33 mouse cellular contexts compared by ENCODE assay signal in genomic region chr17:23868513-23868912, GRCm38 (mm10). TPM values are rescaled to one million over a fixed set of nuclear protein-coding genes. Genes with fewer than 3 reads are reported as not detected.
DNase-seq lines count a peak whose midpoint lies in the region; ATAC-seq lines count a peak whose summit lies in the region.
"Had no signal": no experiment of that assay in that cellular context is flagged by ENCODE, and none has a peak within 500 bp of the region (broad histone marks: within the 10 kb centered on the region; RNA-seq: fewer than 3 reads in every experiment).

No protein-coding gene starts in this region.

- ATAC-seq in common myeloid progenitor, adult 5-6 weeks (replicated peaks; ENCODE audit: low read depth, poor library complexity, severe bottlenecking): peak; percentile 56; the same call in 1 of the 2 replicates
- ATAC-seq in inflammation-experienced regulatory T-cells, adult 6 months: no peak
- ATAC-seq: hindbrain, postnatal 0 days; intestine, postnatal 0 days had no signal

- peak; percentile 15 for DNase-seq in adrenal gland, postnatal 25 days
- no peak for DNase-seq in adrenal gland, adult (ENCODE audit: inconsistent age in 2 of 2, low spot score in 1 of 2)
- DNase-seq in lung, postnatal 25 days (ENCODE audit: low spot score): peak; percentile 27
- no peak for DNase-seq in lung, postnatal 14 days
- DNase-seq in monocyte, adult 2 months (ENCODE audit: low read depth in 1 of 2, low spot score in 2 of 2): peak; percentile 22 to 56
- DNase-seq: B cell, adult 2 months; cerebellum, adult 18-20 months; cerebellum, postnatal 14 days; heart, postnatal 14 days; kidney, postnatal 36 days; layer of hippocampus, postnatal 36 days; retina, postnatal 1 day; thymus, postnatal 25 days had no signal

RNA-seq across cellular contexts. Expression of gene Prss21, which starts 0.7 kb away (rescaled TPM):
- total RNA-seq in adrenal gland, postnatal 25 days (2021): not detected in 2 replicates
- not detected in 2 replicates for total RNA-seq in common myeloid progenitor, adult 5-6 weeks (2017)
- not detected for polyA plus RNA-seq in inflammation-experienced regulatory T-cells, adult 6 months (2017; shearing (Covaris generic))
- total RNA-seq: CH12.LX; gastrocnemius, adult 18-20 months; heart, postnatal 14 days; hindbrain, postnatal 0 days; layer of hippocampus, adult 8-10 months; layer of hippocampus, postnatal 36 days; left cerebral cortex, postnatal 14 days; MEL had no signal
- polyA plus RNA-seq: embryonic facial prominence, embryonic 12.5 days; forebrain, embryonic 12.5 days; heart, embryonic 13.5 days; hindbrain, embryonic 11.5 days; hindbrain, postnatal 0 days; intestine, postnatal 0 days; kidney, embryonic 14.5 days; limb, embryonic 13.5 days; liver, embryonic 15.5 days; midbrain, embryonic 12.5 days; neural tube, embryonic 12.5 days; spleen, adult 2 months had no signal

RNA-seq across cellular contexts. Expression of gene Dcpp1, which starts 12.2 kb away (rescaled TPM):
- total RNA-seq in adrenal gland, postnatal 25 days (2021): not detected in 2 replicates
- total RNA-seq in common myeloid progenitor, adult 5-6 weeks (2017): not detected in 2 replicates
- not detected for polyA plus RNA-seq in inflammation-experienced regulatory T-cells, adult 6 months (2017; shearing (Covaris generic))
- total RNA-seq: CH12.LX; gastrocnemius, adult 18-20 months; heart, postnatal 14 days; hindbrain, postnatal 0 days; layer of hippocampus, adult 8-10 months; layer of hippocampus, postnatal 36 days; left cerebral cortex, postnatal 14 days; MEL had no signal
- polyA plus RNA-seq: embryonic facial prominence, embryonic 12.5 days; forebrain, embryonic 12.5 days; gonadal fat pad, adult 2 months; heart, embryonic 13.5 days; hindbrain, embryonic 11.5 days; hindbrain, postnatal 0 days; kidney, embryonic 14.5 days; limb, embryonic 13.5 days; liver, embryonic 15.5 days; midbrain, embryonic 12.5 days; neural tube, embryonic 12.5 days; spleen, adult 2 months had no signal

RNA-seq across cellular contexts. Expression of gene Dcpp2, which starts 12.2 kb away (rescaled TPM):
- not detected in 2 replicates for total RNA-seq in adrenal gland, postnatal 25 days (2021)
- not detected in 2 replicates for total RNA-seq in common myeloid progenitor, adult 5-6 weeks (2017)
- not detected for polyA plus RNA-seq in inflammation-experienced regulatory T-cells, adult 6 months (2017; shearing (Covaris generic))
- total RNA-seq: CH12.LX; gastrocnemius, adult 18-20 months; heart, postnatal 14 days; hindbrain, postnatal 0 days; layer of hippocampus, adult 8-10 months; layer of hippocampus, postnatal 36 days; left cerebral cortex, postnatal 14 days; MEL had no signal
- polyA plus RNA-seq: embryonic facial prominence, embryonic 12.5 days; forebrain, embryonic 12.5 days; gonadal fat pad, adult 2 months; heart, embryonic 13.5 days; hindbrain, embryonic 11.5 days; hindbrain, postnatal 0 days; intestine, postnatal 0 days; kidney, embryonic 14.5 days; limb, embryonic 13.5 days; liver, embryonic 15.5 days; midbrain, embryonic 12.5 days; neural tube, embryonic 12.5 days; spleen, adult 2 months had no signal

RNA-seq across cellular contexts. Expression of gene Prss41, which starts 24.5 kb away (rescaled TPM):
- total RNA-seq in adrenal gland, postnatal 25 days (2021): 1.0 and 1.2 TPM in 2 replicates
- total RNA-seq in common myeloid progenitor, adult 5-6 weeks (2017): not detected in 2 replicates
- polyA plus RNA-seq in inflammation-experienced regulatory T-cells, adult 6 months (2017; shearing (Covaris generic)): 10 to 100 TPM in 2 of 3 experiments, 1 to 10 TPM in 1; 3.9 to 19.1 (median 13.6) TPM
- total RNA-seq: gastrocnemius, adult 18-20 months; heart, postnatal 14 days had no signal

RNA-seq across cellular contexts. Expression of gene Prss32, which starts 24.9 kb away (rescaled TPM):
- total RNA-seq in adrenal gland, postnatal 25 days (2021): not detected in 2 replicates
- not detected in 2 replicates for total RNA-seq in common myeloid progenitor, adult 5-6 weeks (2017)
- 1 to 10 TPM in 1 of 3 experiments, under 1 TPM in 1, not detected in 1; 0.34 to 1.1 TPM for polyA plus RNA-seq in inflammation-experienced regulatory T-cells, adult 6 months (2017; shearing (Covaris generic))
- total RNA-seq: CH12.LX; gastrocnemius, adult 18-20 months; heart, postnatal 14 days; hindbrain, postnatal 0 days; layer of hippocampus, adult 8-10 months; layer of hippocampus, postnatal 36 days; MEL had no signal
- polyA plus RNA-seq: embryonic facial prominence, embryonic 12.5 days; forebrain, embryonic 12.5 days; hindbrain, embryonic 11.5 days; kidney, embryonic 14.5 days; limb, embryonic 13.5 days; liver, embryonic 15.5 days; midbrain, embryonic 12.5 days; neural tube, embryonic 12.5 days had no signal

Comparison
In these comparisons a context has a peak if more than half of its experiments do, and no peak if none do; other contexts are left out.
1. DNase-seq: peak in adrenal gland, postnatal 25 days (single experiment), lung, postnatal 25 days (single experiment) and monocyte, adult 2 months (2 of 2); none in adrenal gland, adult (0 of 2) and lung, postnatal 14 days (single experiment).